Mouse (Mus musculus) stomach, embryonic 16.5 days (tissue): ENCODE data around the gene Galnt17. TPM values are rescaled to one million over a fixed set of nuclear protein-coding genes. Genes with fewer than 3 reads are reported as not detected.

ENCODE experiments used
- ATAC-seq: fragments of 200-750 bp; cut with Nextera tagmentation; 2 replicates; pipeline ENCODE4 v1.8.0; 2017; ENCODE audit warnings: moderate number of reproducible peaks, moderate TSS enrichment; ENCODE audit not compliant: insufficient read depth, low FRiP score
- H3K27ac ChIP-seq: fragments of 300-500 bp; sonication (generic); 2 replicates; pipeline ENCODE4 v1.5.1; 2014; ENCODE audit warnings: low read length
- H3K27me3 ChIP-seq: fragments of 300-500 bp; sonication (generic); 2 replicates; pipeline ENCODE4 v1.6.1; 2014; ENCODE audit warnings: low read length, control low read depth, mixed read lengths; ENCODE audit not compliant: control insufficient read depth, insufficient read depth
- H3K36me3 ChIP-seq: fragments of 300-500 bp; sonication (generic); 2 replicates; pipeline ENCODE4 v1.6.1; 2014; ENCODE audit warnings: low read length; ENCODE audit not compliant: control insufficient read depth, insufficient read depth
- H3K4me1 ChIP-seq: fragments of 300-500 bp; sonication (generic); 2 replicates; pipeline ENCODE4 v1.6.1; 2014; ENCODE audit warnings: low read length, control low read depth, mixed read lengths; ENCODE audit not compliant: control insufficient read depth, insufficient read depth
- H3K4me2 ChIP-seq: fragments of 300-500 bp; sonication (generic); 2 replicates; pipeline ENCODE4 v1.6.1; 2014; ENCODE audit warnings: low read depth, low read length, mixed read lengths
- H3K4me3 ChIP-seq: fragments of 300-500 bp; sonication (generic); replicated peaks from 2 replicates; pipeline ENCODE4 v1.5.1; 2014; ENCODE audit warnings: mild to moderate bottlenecking, low read length
- H3K9ac ChIP-seq: fragments of 300-500 bp; sonication (generic); 2 replicates; pipeline ENCODE4 v1.6.1; 2014; ENCODE audit warnings: low read length
- H3K9me3 ChIP-seq: fragments of 300-500 bp; sonication (generic); replicated peaks from 2 replicates; pipeline ENCODE4 v1.6.1; 2016; ENCODE audit warnings: low read length, control low read depth; ENCODE audit not compliant: control insufficient read depth
- WGBS: fragments of 180-500 bp; shearing (Covaris S2); extraction: QIAGEN DNeasy Blood & Tissue Kit; methylation state at CpG from one replicate; pipeline ENCODE4 v1.1.7; 2014; 5-methylcytosine and 5-hydroxymethylcytosine counted together
- polyA plus RNA-seq: library from polyadenylated mRNA; unstranded; fragments of >200 nt; fragmentation: Nextera tagmentation; extraction: Ambion mirVana; gene quantifications from 2 replicates; pipeline ENCODE4 v1.2.1, GENCODE M21; 2015

Gene Galnt17
- polyA plus RNA-seq, 1 experiment from 2014 or later, result 1.3 TPM

DNA sequence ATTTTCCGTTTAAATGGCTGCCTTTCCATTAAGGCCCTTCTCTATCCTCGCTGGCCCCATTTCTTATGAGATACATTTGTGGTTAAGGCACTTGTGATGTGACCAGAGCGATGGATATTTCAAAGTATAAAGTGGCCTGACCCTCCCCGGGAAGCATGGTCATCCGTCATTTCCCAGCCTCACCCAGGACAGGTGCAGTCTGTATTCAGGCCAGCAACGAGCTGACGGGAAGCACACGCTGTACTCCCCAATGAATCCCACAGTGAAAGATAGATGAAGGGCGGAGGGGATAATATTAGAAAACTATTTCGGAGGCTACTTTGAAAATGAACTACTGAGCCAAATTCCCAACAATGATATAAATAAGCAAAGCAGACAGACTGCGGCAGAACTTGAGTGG, 44.2 kb downstream of the Galnt17 start:
- H3K9ac ChIP-seq, result no peak overlapping the region
- no peaks in the 10 kb centered on the region for H3K4me1 ChIP-seq
- ATAC-seq, result no peak
- WGBS, result 48% methylated on average over 11 of the region's 11 CpGs
- no peaks in the 10 kb centered on the region for H3K27me3 ChIP-seq
- no peak overlapping the region for H3K4me2 ChIP-seq
- no peaks in the 10 kb centered on the region for H3K36me3 ChIP-seq
- no peaks in the 10 kb centered on the region for H3K9me3 ChIP-seq
- no peak overlapping the region for H3K4me3 ChIP-seq
- H3K27ac ChIP-seq, result no peak overlapping the region

DNA sequence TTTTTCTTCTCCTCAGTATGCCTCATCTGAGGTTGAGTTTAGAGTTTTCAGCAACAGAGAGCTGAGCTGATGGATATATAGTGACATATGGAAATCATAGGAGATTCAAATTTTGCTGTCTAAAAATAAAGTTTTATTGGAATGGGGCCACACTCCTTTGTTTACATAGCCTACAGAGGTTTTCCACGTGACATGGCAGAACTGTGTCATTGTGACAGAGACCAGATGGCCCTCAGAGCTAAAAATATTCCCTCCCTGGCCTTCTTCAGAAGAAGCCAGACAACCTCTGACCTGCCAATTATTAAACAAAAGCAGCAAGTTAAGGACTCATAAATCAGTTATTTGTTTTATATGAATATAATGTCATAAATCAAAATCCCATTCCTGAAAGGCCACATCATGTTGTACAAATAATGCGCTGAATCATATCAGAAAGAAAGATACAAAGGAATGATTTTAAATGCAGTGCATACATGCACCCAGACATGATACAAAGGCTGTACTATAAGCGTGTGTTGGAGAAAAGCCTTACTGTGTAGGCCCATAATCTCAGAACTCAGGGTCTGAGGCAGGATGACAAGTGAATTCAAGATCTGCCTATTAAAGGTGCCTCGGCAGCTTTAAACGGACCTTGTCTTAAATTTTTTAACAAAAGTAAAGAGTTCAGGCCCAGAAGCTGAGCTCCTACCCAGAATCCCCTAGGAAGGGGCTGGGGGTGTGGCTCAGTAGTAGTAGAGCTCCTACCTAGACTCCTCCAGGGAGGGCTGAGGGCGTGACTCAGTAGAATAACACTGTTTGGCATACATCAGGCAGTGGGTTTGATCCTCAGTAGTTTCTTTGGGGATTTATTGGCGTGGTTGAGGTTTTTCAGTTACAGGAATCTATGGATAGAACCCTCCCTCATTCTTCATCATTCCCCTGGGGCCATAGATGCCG, 57.3 kb downstream of the Galnt17 start:
- peak overlapping the region; percentile 76 for H3K27ac ChIP-seq
- ATAC-seq, result peak; percentile 88
- no peak overlapping the region for H3K4me3 ChIP-seq
- no peaks in the 10 kb centered on the region for H3K36me3 ChIP-seq
- H3K4me2 ChIP-seq, result no peak overlapping the region
- H3K9me3 ChIP-seq, result no peaks in the 10 kb centered on the region
- WGBS, result 46% methylated on average over 8 of the region's 8 CpGs
- H3K9ac ChIP-seq, result no peak overlapping the region
- H3K4me1 ChIP-seq, result peaks cover 12% of the 10 kb centered on the region
- no peaks in the 10 kb centered on the region for H3K27me3 ChIP-seq

DNA sequence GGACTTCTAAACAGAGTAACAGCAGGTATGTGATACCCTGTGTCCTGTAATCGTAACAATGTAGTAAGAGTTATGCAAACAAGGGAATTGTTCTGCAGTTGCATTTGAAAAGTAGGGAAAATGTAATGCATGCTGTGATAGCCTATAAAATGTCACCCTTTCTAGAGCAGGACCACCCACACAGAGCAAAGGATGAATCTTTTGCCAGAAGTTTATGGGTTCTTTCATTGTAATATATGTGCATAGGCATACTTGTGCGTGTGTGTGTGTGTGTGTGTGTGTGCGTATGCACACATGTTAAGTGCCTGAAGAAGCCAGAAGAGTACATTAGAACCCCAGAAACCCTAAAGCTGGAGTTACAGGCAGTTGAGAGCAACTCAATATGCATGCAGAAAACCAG, 59.9 kb downstream of the Galnt17 start:
- no peaks in the 10 kb centered on the region for H3K27me3 ChIP-seq
- H3K4me2 ChIP-seq, result no peak overlapping the region
- ATAC-seq, result no peak
- H3K4me1 ChIP-seq, result peaks cover 12% of the 10 kb centered on the region
- no peaks in the 10 kb centered on the region for H3K36me3 ChIP-seq
- 79% methylated on average over 3 of the region's 3 CpGs for WGBS
- H3K9me3 ChIP-seq, result no peaks in the 10 kb centered on the region
- H3K27ac ChIP-seq, result no peak overlapping the region
- H3K9ac ChIP-seq, result no peak overlapping the region
- no peak overlapping the region for H3K4me3 ChIP-seq

DNA sequence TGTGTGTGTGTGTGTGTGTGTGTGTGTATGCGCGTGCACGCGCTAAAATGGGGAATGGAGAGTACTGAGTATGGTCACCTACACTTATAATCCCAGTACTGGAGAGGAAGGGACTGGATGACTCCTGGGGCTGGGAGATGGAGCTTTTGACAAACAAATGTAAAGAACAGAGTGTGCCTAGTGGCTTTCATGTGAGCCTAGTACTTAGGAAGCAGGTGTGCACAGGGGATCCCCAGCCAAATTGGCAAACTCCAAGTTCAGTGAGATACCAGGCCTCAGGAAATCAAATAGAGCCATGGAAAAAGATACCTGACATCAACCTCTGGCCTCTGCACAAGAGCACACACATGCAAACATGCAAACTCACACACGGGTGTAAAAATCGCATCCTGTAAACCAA, 61.7 kb downstream of the Galnt17 start:
- Histone ChIP-seq H3K9ac (no peak overlapping the region), H3K4me3 (no peak overlapping the region), H3K27me3 (no peaks in the 10 kb centered on the region), H3K36me3 (no peaks in the 10 kb centered on the region), H3K27ac (no peak overlapping the region), H3K9me3 (no peaks in the 10 kb centered on the region), H3K4me1 (peaks cover 12% of the 10 kb centered on the region), H3K4me2 (no peak overlapping the region)
- WGBS, result 97% methylated on average over 6 of the region's 6 CpGs
- no peak for ATAC-seq

DNA sequence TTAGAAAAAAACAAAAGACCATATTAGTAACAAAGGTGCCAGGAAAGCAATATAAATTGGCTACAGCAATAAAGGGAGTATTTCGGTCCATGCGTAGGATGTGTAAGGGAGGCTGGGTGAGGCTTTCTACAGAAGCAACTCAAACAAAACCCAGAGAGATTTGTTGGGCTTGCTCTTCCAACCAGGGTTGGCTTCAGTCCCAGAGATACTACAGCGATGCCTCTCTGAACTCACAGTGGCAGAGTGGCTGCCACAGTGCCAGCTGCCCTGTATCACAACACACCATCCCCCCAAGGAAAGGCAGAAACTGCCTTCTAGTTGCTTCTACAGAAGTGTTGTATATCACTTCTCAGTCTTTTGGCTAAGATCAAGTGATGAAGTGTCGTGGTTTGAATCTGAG, 66.6 kb downstream of the Galnt17 start:
- no peaks in the 10 kb centered on the region; the same call in 1 of the 2 replicates for H3K9me3 ChIP-seq
- H3K27ac ChIP-seq, result no peak overlapping the region
- no peak overlapping the region for H3K4me2 ChIP-seq
- H3K36me3 ChIP-seq, result no peaks in the 10 kb centered on the region
- no peaks in the 10 kb centered on the region for H3K27me3 ChIP-seq
- WGBS, result 52% methylated on average over 4 of the region's 4 CpGs
- no peak overlapping the region for H3K4me3 ChIP-seq
- no peak overlapping the region for H3K9ac ChIP-seq
- no peaks in the 10 kb centered on the region for H3K4me1 ChIP-seq
- no peak for ATAC-seq

DNA sequence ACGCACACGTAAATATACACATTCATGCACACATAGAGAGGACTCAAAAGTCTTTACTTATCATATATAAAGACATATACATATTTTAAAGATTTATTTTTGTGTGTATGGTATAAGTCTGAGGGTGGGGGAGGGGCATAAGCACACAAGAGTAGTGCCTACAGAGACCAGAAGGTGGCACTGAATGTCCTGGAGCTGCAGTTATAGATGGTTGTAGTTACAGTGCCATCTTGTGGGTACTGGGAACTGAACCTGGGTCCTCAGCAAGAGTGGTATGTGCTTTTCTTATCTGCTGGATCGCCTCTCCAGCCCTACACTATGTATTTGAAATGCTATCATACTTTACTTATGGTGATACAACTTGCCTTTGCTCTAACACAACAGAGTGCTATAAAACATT, 68.5 kb downstream of the Galnt17 start:
- H3K36me3 ChIP-seq, result no peaks in the 10 kb centered on the region
- no peak overlapping the region for H3K27ac ChIP-seq
- H3K4me1 ChIP-seq, result no peaks in the 10 kb centered on the region
- no peaks in the 10 kb centered on the region; the same call in 1 of the 2 replicates for H3K9me3 ChIP-seq
- ATAC-seq, result no peak
- H3K4me3 ChIP-seq, result no peak overlapping the region
- no peak overlapping the region for H3K9ac ChIP-seq
- H3K27me3 ChIP-seq, result no peaks in the 10 kb centered on the region
- H3K4me2 ChIP-seq, result no peak overlapping the region
- WGBS, result 89% methylated on average over 3 of the region's 3 CpGs

DNA sequence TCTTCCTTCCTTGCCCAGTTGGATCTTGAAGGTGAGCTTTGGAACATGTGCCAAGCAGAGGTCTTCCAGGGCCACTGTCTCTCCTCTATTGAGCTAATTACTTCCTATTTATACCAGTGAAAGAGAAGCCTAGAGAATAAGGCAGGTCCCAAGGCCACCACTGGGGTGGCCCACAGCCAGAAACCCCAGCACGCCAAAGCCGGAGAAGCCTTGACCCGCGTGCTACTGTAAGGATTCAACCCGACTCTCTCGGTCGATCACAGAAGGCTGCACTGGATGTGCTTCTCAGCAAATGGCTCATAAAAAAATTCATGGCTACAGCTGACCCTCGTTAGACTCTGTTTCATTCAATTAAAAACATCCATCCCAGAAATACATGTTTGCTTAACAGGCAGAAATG, 71.4 kb downstream of the Galnt17 start:
- Histone ChIP-seq H3K27me3 (no peaks in the 10 kb centered on the region), H3K9ac (no peak overlapping the region), H3K4me2 (no peak overlapping the region), H3K9me3 (no peaks in the 10 kb centered on the region; the same call in 1 of the 2 replicates), H3K36me3 (no peaks in the 10 kb centered on the region), H3K4me1 (no peaks in the 10 kb centered on the region), H3K27ac (no peak overlapping the region), H3K4me3 (no peak overlapping the region)
- WGBS, result 82% methylated on average over 8 of the region's 8 CpGs
- ATAC-seq, result no peak

DNA sequence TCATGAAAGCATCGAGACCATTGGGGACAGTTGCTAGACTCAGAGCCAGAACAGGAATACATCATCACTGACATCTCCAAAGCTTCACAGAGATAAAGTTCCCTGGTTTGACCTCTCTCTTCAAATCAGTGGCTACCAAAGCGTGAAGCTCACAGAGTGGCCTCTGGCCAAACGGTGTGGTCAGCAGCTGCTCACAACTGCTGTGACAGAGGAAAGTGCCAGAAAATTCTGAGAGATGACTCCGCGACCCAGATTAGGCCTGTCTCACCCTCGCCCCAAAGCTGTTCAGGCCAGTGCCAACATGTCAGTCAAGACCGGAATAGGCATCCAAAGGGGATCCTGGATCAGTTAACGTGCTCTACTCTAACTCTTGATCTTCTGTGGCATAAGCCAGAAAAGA, 74.5 kb downstream of the Galnt17 start:
- no peaks in the 10 kb centered on the region for H3K27me3 ChIP-seq
- no peak for ATAC-seq
- WGBS, result 80% methylated on average over 8 of the region's 8 CpGs
- no peaks in the 10 kb centered on the region for H3K9me3 ChIP-seq
- no peaks in the 10 kb centered on the region for H3K4me1 ChIP-seq
- no peak overlapping the region for H3K9ac ChIP-seq
- no peak overlapping the region for H3K4me3 ChIP-seq
- no peak overlapping the region for H3K27ac ChIP-seq
- H3K36me3 ChIP-seq, result no peaks in the 10 kb centered on the region
- no peak overlapping the region for H3K4me2 ChIP-seq

DNA sequence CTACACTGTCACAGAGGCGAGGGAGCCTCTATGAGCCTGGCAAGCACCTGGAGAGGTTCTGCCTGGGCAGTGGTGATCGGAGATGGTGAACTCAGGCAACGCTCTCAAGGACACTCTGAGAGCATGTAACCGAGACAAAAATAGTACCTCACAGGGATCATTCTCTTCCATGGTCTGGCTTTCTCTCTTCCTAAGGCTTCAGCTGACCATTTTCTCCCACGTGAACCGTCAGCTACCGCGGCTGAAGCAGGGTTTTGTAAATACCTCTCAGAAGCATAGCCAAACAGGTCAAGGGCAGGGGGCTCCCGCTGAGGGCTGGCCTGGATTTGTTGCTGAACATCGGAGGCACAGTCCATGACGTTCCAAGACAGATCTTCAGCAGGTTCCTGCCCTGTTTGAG, 77.2 kb downstream of the Galnt17 start:
- no peaks in the 10 kb centered on the region for H3K9me3 ChIP-seq
- no peaks in the 10 kb centered on the region for H3K4me1 ChIP-seq
- ATAC-seq, result no peak
- no peak overlapping the region for H3K4me3 ChIP-seq
- H3K27me3 ChIP-seq, result no peaks in the 10 kb centered on the region
- H3K9ac ChIP-seq, result no peak overlapping the region
- no peak overlapping the region for H3K4me2 ChIP-seq
- H3K36me3 ChIP-seq, result no peaks in the 10 kb centered on the region
- H3K27ac ChIP-seq, result no peak overlapping the region
- WGBS, result 58% methylated on average over 11 of the region's 11 CpGs
